Mouse (Mus musculus): Measurements from ENCODE around the gene Ckap2l. TPM values are rescaled to one million over a fixed set of nuclear protein-coding genes. Genes with fewer than 3 reads are reported as not detected.

Ckap2l gene
- polyA plus RNA-seq, 1 experiment: 11.6 TPM

- Histone ChIP-seq H3K36me3 (ENCODE audit: control insufficient read depth, insufficient read depth, low read length) (no peaks in the 10 kb centered on the region), H3K4me1 (ENCODE audit: control insufficient read depth, insufficient read depth, low read length) (peaks cover 8% of the 10 kb centered on the region), H3K27ac (ENCODE audit: control insufficient read depth, insufficient read depth, low read depth, low read length) (no peak overlapping the region), H3K27me3 (ENCODE audit: control insufficient read depth, insufficient read depth, low read length) (no peaks in the 10 kb centered on the region), H3K4me3 (ENCODE audit: control insufficient read depth, low read depth, low read length) (no peak overlapping the region)
- TF ChIP-seq CTCF (IDR thresholded peaks at IDR 0.05; ENCODE audit: control insufficient read depth, insufficient read depth, insufficient replicate concordance, low read depth, low read length) (no peak), POLR2A (IDR thresholded peaks at IDR 0.05; ENCODE audit: control insufficient read depth, low read depth, low read length) (no peak)
These were observed 41.0 kb downstream of the Ckap2l start for GRCm38 (mm10) chr2:129256006-129256405.

- no peaks in the 10 kb centered on the region for H3K27me3 ChIP-seq (ENCODE audit: control insufficient read depth, insufficient read depth, low read length)
- TF ChIP-seq CTCF (IDR thresholded peaks at IDR 0.05; ENCODE audit: control insufficient read depth, insufficient read depth, insufficient replicate concordance, low read depth, low read length) (no peak), POLR2A (IDR thresholded peaks at IDR 0.05; ENCODE audit: control insufficient read depth, low read depth, low read length) (no peak)
- no peak overlapping the region for H3K27ac ChIP-seq (ENCODE audit: control insufficient read depth, insufficient read depth, low read depth, low read length)
- H3K4me3 ChIP-seq (ENCODE audit: control insufficient read depth, low read depth, low read length): no peak overlapping the region
- H3K4me1 ChIP-seq (ENCODE audit: control insufficient read depth, insufficient read depth, low read length): peaks cover 8% of the 10 kb centered on the region
- H3K36me3 ChIP-seq (ENCODE audit: control insufficient read depth, insufficient read depth, low read length): no peaks in the 10 kb centered on the region
These were observed 42.9 kb downstream of the Ckap2l start for GRCm38 (mm10) chr2:129254076-129254475.

GRCm38 (mm10) chr2:129253631-129253970 lies 43.4 kb downstream of the Ckap2l start:
- Histone ChIP-seq H3K4me3 (ENCODE audit: control insufficient read depth, low read depth, low read length) (no peak overlapping the region), H3K27me3 (ENCODE audit: control insufficient read depth, insufficient read depth, low read length) (no peaks in the 10 kb centered on the region), H3K4me1 (ENCODE audit: control insufficient read depth, insufficient read depth, low read length) (peaks cover 8% of the 10 kb centered on the region), H3K36me3 (ENCODE audit: control insufficient read depth, insufficient read depth, low read length) (no peaks in the 10 kb centered on the region), H3K27ac (ENCODE audit: control insufficient read depth, insufficient read depth, low read depth, low read length) (no peak overlapping the region)
- no peak for TF ChIP-seq POLR2A (IDR thresholded peaks at IDR 0.05; ENCODE audit: control insufficient read depth, low read depth, low read length)
- no peak for TF ChIP-seq CTCF (IDR thresholded peaks at IDR 0.05; ENCODE audit: control insufficient read depth, insufficient read depth, insufficient replicate concordance, low read depth, low read length)

DNA sequence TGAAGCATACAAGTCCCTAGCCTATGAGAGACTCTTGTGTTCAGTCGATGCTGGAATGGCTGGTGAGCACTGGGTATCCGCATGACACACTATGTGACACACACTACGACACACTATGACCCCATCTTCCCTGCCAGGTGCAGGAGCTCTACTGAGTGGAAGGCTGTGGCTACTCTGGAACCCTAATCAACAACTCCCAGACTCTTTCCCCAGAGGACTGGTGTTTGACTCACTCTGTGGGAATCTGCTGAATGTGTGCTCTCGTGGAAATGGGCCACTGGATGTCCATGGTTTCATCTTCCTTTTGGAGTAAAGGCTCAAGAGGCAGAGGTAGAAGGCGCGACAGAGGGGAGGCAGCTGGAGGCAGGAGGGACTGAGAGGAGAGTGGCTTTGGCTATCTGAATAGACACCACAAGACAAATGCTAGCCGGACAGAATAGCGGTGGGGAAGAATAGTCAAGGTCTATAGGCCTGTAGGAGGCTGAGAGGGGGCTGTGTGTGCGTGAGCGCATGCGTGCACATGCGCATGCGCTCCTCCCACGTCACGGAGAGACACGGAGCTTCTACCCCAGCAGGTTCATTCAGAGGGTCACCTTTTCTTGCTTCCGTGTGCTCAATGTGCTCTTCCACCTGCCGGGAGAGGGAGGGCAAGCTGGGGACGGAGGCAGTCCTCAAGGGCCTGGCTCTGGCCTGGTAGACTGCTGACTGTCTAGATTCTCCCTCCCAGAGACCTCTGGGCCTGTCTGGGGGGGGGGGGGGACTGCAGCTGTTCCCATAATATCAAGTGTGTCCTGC lies 44.0 kb downstream of the Ckap2l start:
- TF ChIP-seq CTCF (IDR thresholded peaks at IDR 0.05; ENCODE audit: control insufficient read depth, insufficient read depth, insufficient replicate concordance, low read depth, low read length) (no peak), POLR2A (IDR thresholded peaks at IDR 0.05; ENCODE audit: control insufficient read depth, low read depth, low read length) (peak; percentile 33; the same call in 1 of the 2 replicates)
- H3K36me3 ChIP-seq (ENCODE audit: control insufficient read depth, insufficient read depth, low read length): no peaks in the 10 kb centered on the region
- H3K4me3 ChIP-seq (ENCODE audit: control insufficient read depth, low read depth, low read length): peak overlapping the region; percentile 70
- H3K27me3 ChIP-seq (ENCODE audit: control insufficient read depth, insufficient read depth, low read length): no peaks in the 10 kb centered on the region
- H3K4me1 ChIP-seq (ENCODE audit: control insufficient read depth, insufficient read depth, low read length): peaks cover 8% of the 10 kb centered on the region
- no peak overlapping the region for H3K27ac ChIP-seq (ENCODE audit: control insufficient read depth, insufficient read depth, low read depth, low read length)

DNA sequence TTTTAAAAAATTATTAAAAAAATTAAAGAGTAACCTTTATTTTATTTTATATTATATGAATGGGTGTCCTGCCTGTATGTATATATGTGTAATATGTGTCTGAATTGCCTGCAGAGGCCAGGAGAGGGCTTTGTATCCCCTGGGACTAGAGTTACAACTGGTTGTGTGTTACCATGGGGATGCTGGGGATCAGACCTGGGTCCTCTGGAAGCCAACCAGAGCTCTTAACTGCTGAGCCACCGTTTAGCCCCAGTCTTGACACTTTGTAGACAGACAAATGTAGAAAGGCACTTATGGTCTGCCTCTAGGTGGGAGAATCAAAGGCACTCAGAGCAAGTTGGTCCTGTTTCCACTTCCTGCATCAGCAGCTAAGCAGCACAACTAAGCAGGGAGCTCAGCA lies 47.7 kb downstream of the Ckap2l start:
- TF ChIP-seq CTCF (IDR thresholded peaks at IDR 0.05; ENCODE audit: control insufficient read depth, insufficient read depth, insufficient replicate concordance, low read depth, low read length): no peak
- no peak for TF ChIP-seq POLR2A (IDR thresholded peaks at IDR 0.05; ENCODE audit: control insufficient read depth, low read depth, low read length)
- Histone ChIP-seq H3K4me3 (ENCODE audit: control insufficient read depth, low read depth, low read length) (no peak overlapping the region), H3K27ac (ENCODE audit: control insufficient read depth, insufficient read depth, low read depth, low read length) (no peak overlapping the region), H3K36me3 (ENCODE audit: control insufficient read depth, insufficient read depth, low read length) (no peaks in the 10 kb centered on the region), H3K27me3 (ENCODE audit: control insufficient read depth, insufficient read depth, low read length) (no peaks in the 10 kb centered on the region), H3K4me1 (ENCODE audit: control insufficient read depth, insufficient read depth, low read length) (peaks cover 14% of the 10 kb centered on the region)

DNA sequence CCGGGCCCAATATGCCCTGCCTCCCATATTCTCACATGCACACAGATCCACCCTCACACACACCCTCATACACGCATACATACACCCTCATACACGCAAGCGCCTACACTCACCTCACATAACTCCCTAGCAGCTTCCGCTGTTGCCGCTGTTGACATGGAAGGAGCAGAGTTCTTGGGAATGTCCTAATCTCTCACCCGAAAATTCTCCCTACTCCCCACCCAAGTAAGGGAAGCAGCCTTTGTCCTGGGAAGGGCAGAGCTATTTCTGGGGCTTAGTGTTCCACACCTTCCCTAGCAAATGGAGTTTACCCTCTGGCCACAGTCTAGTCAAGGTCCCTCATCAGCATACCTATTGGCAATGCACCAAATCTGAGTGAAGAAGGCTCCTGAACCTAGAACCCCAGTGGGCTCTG lies 49.3 kb downstream of the Ckap2l start:
- Histone ChIP-seq H3K4me1 (ENCODE audit: control insufficient read depth, insufficient read depth, low read length) (peaks cover 8% of the 10 kb centered on the region), H3K4me3 (ENCODE audit: control insufficient read depth, low read depth, low read length) (no peak overlapping the region), H3K36me3 (ENCODE audit: control insufficient read depth, insufficient read depth, low read length) (no peaks in the 10 kb centered on the region), H3K27ac (ENCODE audit: control insufficient read depth, insufficient read depth, low read depth, low read length) (no peak overlapping the region), H3K27me3 (ENCODE audit: control insufficient read depth, insufficient read depth, low read length) (no peaks in the 10 kb centered on the region)
- TF ChIP-seq CTCF (IDR thresholded peaks at IDR 0.05; ENCODE audit: control insufficient read depth, insufficient read depth, insufficient replicate concordance, low read depth, low read length) (no peak), POLR2A (IDR thresholded peaks at IDR 0.05; ENCODE audit: control insufficient read depth, low read depth, low read length) (no peak)

- Histone ChIP-seq H3K4me1 (ENCODE audit: control insufficient read depth, insufficient read depth, low read length) (peaks cover 8% of the 10 kb centered on the region), H3K27me3 (ENCODE audit: control insufficient read depth, insufficient read depth, low read length) (no peaks in the 10 kb centered on the region), H3K36me3 (ENCODE audit: control insufficient read depth, insufficient read depth, low read length) (no peaks in the 10 kb centered on the region), H3K4me3 (ENCODE audit: control insufficient read depth, low read depth, low read length) (no peak overlapping the region), H3K27ac (ENCODE audit: control insufficient read depth, insufficient read depth, low read depth, low read length) (no peak overlapping the region)
- no peak for TF ChIP-seq POLR2A (IDR thresholded peaks at IDR 0.05; ENCODE audit: control insufficient read depth, low read depth, low read length)
- no peak for TF ChIP-seq CTCF (IDR thresholded peaks at IDR 0.05; ENCODE audit: control insufficient read depth, insufficient read depth, insufficient replicate concordance, low read depth, low read length)
These were observed 50.1 kb downstream of the Ckap2l start for GRCm38 (mm10) chr2:129246924-129247323.
